Comparison of ENCODE assay signal across 23 mouse cellular contexts in the genomic region with DNA sequence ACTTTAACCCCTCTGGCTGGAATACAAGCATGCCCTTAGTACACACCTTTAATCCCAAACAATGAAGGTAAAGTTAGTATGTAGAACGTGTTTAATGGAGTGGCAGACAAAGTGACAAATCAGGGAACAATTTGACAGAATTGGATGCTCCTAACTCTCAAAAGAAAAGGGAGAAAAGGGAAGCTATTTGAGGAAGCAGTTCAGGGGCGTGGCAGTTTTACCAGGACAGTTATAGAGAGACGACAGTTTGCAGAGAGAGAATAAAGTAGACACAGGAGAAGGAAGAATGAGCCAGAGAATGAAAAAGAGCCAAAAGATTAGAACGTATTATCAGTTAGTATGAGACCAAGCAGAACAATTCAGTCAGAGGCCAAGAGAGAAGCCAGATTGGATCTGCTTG.
"Had no signal": no experiment of that assay in that cellular context is flagged by ENCODE, and none has a peak within 500 bp of the region (broad histone marks: within the 10 kb centered on the region; RNA-seq: fewer than 3 reads in every experiment).

No protein-coding gene starts in this region.

- DNase-seq: gastrocnemius, postnatal 14 days; gastrocnemius, postnatal 36 days; heart, adult 18-20 months; heart, postnatal 10 days; heart, postnatal 4 days; kidney, adult 11 months; kidney, adult 2 months; kidney, adult 9 months; kidney, postnatal 14 days; layer of hippocampus, adult 9-11 months; layer of hippocampus, postnatal 36 days; liver had no signal

- H3K9ac ChIP-seq: heart, embryonic 12.5 days; hindbrain, embryonic 13.5 days; hindbrain, embryonic 15.5 days; kidney, embryonic 15.5 days; limb, embryonic 12.5 days had no signal

- H3K4me3 ChIP-seq: heart, embryonic 10.5 days; heart, embryonic 12.5 days; hindbrain, embryonic 13.5 days; hindbrain, embryonic 15.5 days; kidney, embryonic 15.5 days; left cerebral cortex, adult 2 months; limb, embryonic 10.5 days; limb, embryonic 12.5 days had no signal

- ATAC-seq: hindbrain, postnatal 0 days; intestine, embryonic 16.5 days had no signal

- H3K4me1 ChIP-seq: heart, embryonic 10.5 days; heart, embryonic 12.5 days; hindbrain, embryonic 13.5 days; kidney, embryonic 15.5 days; limb, embryonic 10.5 days; limb, embryonic 12.5 days had no signal

- H3K9me3 ChIP-seq: heart, embryonic 10.5 days; heart, embryonic 12.5 days; hindbrain, embryonic 13.5 days; hindbrain, embryonic 15.5 days; kidney, embryonic 15.5 days; limb, embryonic 10.5 days; limb, embryonic 12.5 days had no signal

- H3K36me3 ChIP-seq: heart, embryonic 10.5 days; heart, embryonic 12.5 days; hindbrain, embryonic 13.5 days; hindbrain, embryonic 15.5 days; kidney, embryonic 15.5 days; limb, embryonic 10.5 days; limb, embryonic 12.5 days had no signal

- H3K27me3 ChIP-seq: heart, embryonic 12.5 days; hindbrain, embryonic 13.5 days; hindbrain, embryonic 15.5 days; kidney, embryonic 15.5 days; limb, embryonic 12.5 days had no signal

- H3K27ac ChIP-seq: heart, embryonic 10.5 days; hindbrain, embryonic 13.5 days; hindbrain, embryonic 15.5 days; hindbrain, postnatal 0 days; kidney, embryonic 15.5 days; kidney, postnatal 0 days; left cerebral cortex, adult 2 months; limb, embryonic 10.5 days; limb, embryonic 12.5 days had no signal
